Mouse (Mus musculus) midbrain, embryonic 14.5 days (tissue): ENCODE results near the gene Myl3. TPM values are rescaled to one million over a fixed set of nuclear protein-coding genes. Genes with fewer than 3 reads are reported as not detected.

Experiments used
- ATAC-seq: fragments of 200-750 bp; cut with Nextera tagmentation; 2 replicates; pipeline ENCODE4 v1.8.0; 2017; ENCODE audit warnings: moderate number of reproducible peaks, moderate library complexity; ENCODE audit not compliant: low FRiP score, low TSS enrichment
- DNase-seq: peaks from one replicate; pipeline ENCODE4 v3.0.0-alpha.2; 2015
- H3K27ac ChIP-seq: fragments of 300-500 bp; sonication (generic); replicated peaks from 2 replicates; pipeline ENCODE4 v1.5.1; 2014; ENCODE audit warnings: mild to moderate bottlenecking, low read depth, low read length, moderate library complexity
- H3K27me3 ChIP-seq: fragments of 300-500 bp; sonication (generic); 2 replicates; pipeline ENCODE4 v1.6.1; 2014; ENCODE audit warnings: low read length, control low read depth, mixed read lengths; ENCODE audit not compliant: control insufficient read depth, insufficient read depth
- H3K36me3 ChIP-seq: fragments of 300-500 bp; sonication (generic); 2 replicates; pipeline ENCODE4 v1.6.1; 2014; ENCODE audit warnings: low read length, control low read depth; ENCODE audit not compliant: control insufficient read depth, insufficient read depth
- H3K4me1 ChIP-seq: fragments of 300-500 bp; sonication (generic); 2 replicates; pipeline ENCODE4 v1.6.1; 2014; ENCODE audit warnings: mild to moderate bottlenecking, antibody characterized with exemption, low read length, control low read depth; ENCODE audit not compliant: control insufficient read depth, insufficient read depth
- H3K4me2 ChIP-seq: fragments of 300-500 bp; sonication (generic); 2 replicates; pipeline ENCODE4 v1.6.1; 2014; ENCODE audit warnings: mild to moderate bottlenecking, low read length, moderate library complexity
- H3K4me3 ChIP-seq: fragments of 300-500 bp; sonication (generic); replicated peaks from 2 replicates; pipeline ENCODE4 v1.5.1; 2014; ENCODE audit warnings: low read depth, low read length
- H3K9ac ChIP-seq: fragments of 300-500 bp; sonication (generic); replicated peaks from 2 replicates; pipeline ENCODE4 v1.6.1; 2014; ENCODE audit warnings: mild to moderate bottlenecking, low read length, moderate library complexity
- H3K9me3 ChIP-seq: fragments of 300-500 bp; sonication (generic); 2 replicates; pipeline ENCODE4 v1.6.1; 2016; ENCODE audit warnings: low read length, control low read depth, mixed read lengths; ENCODE audit not compliant: control insufficient read depth
- WGBS: fragments of 180-500 bp; shearing (Covaris S2); extraction: QIAGEN DNeasy Blood & Tissue Kit; methylation state at CpG from one replicate; pipeline ENCODE4 v1.1.7; 2014; 5-methylcytosine and 5-hydroxymethylcytosine counted together
- polyA plus RNA-seq: library from polyadenylated mRNA; unstranded; fragments of >200 nt; fragmentation: Nextera tagmentation; extraction: Ambion mirVana; gene quantifications from 2 replicates; pipeline ENCODE4 v1.2.1, GENCODE M21; 2014

The Myl3 gene
- polyA plus RNA-seq, 1 experiment from 2014 or later: 0.25 TPM

GRCm38 (mm10) chr9:110734154-110734553 is 7.5 kb upstream of the Myl3 start:
- no peak for ATAC-seq
- 78% methylated on average over 7 of the region's 7 CpGs for WGBS
- peaks cover 7% of the 10 kb centered on the region; the same call in 1 of the 2 replicates for H3K27me3 ChIP-seq

GRCm38 (mm10) chr9:110736362-110736761 is 5.3 kb upstream of the Myl3 start:
- no peak for ATAC-seq
- Histone ChIP-seq H3K27ac (no peak overlapping the region), H3K4me2 (no peak overlapping the region), H3K27me3 (peaks cover 7% of the 10 kb centered on the region; the same call in 1 of the 2 replicates), H3K9me3 (no peaks in the 10 kb centered on the region), H3K4me1 (peaks cover 13% of the 10 kb centered on the region; the same call in 1 of the 2 replicates), H3K36me3 (no peaks in the 10 kb centered on the region), H3K4me3 (no peak overlapping the region), H3K9ac (no peak overlapping the region)
- DNase-seq: no peak
- 47% methylated on average over 9 of the region's 9 CpGs for WGBS

More at GRCm38 (mm10) chr9:110734154-110734553, 7.5 kb upstream of the Myl3 start:
- Histone ChIP-seq H3K9me3 (no peaks in the 10 kb centered on the region), H3K36me3 (no peaks in the 10 kb centered on the region), H3K27ac (no peak overlapping the region), H3K4me1 (peaks cover 13% of the 10 kb centered on the region; the same call in 1 of the 2 replicates), H3K4me3 (no peak overlapping the region), H3K9ac (no peak overlapping the region), H3K4me2 (no peak overlapping the region)
- no peak for DNase-seq

GRCm38 (mm10) chr9:110738054-110738453 is 3.6 kb upstream of the Myl3 start:
- no peak overlapping the region for H3K9ac ChIP-seq
- H3K4me2 ChIP-seq: no peak overlapping the region
- no peak overlapping the region for H3K27ac ChIP-seq
- H3K36me3 ChIP-seq: no peaks in the 10 kb centered on the region
- H3K9me3 ChIP-seq: no peaks in the 10 kb centered on the region
- 27% methylated on average over 1 of the region's 1 CpGs for WGBS
- DNase-seq (no peak), ATAC-seq (no peak)
- H3K27me3 ChIP-seq: peaks cover 7% of the 10 kb centered on the region; the same call in 1 of the 2 replicates
- no peak overlapping the region for H3K4me3 ChIP-seq
- H3K4me1 ChIP-seq: peaks cover 10% of the 10 kb centered on the region

GRCm38 (mm10) chr9:110739961-110740360 is 1.7 kb upstream of the Myl3 start:
- H3K4me1 ChIP-seq: peaks cover 6% of the 10 kb centered on the region; the same call in 1 of the 2 replicates
- no peaks in the 10 kb centered on the region for H3K9me3 ChIP-seq
- no peak overlapping the region for H3K4me3 ChIP-seq
- peaks cover 10% of the 10 kb centered on the region; the same call in 1 of the 2 replicates for H3K27me3 ChIP-seq
- H3K27ac ChIP-seq: no peak overlapping the region
- no peak overlapping the region for H3K9ac ChIP-seq
- 92% methylated on average over 7 of the region's 7 CpGs for WGBS
- H3K36me3 ChIP-seq: no peaks in the 10 kb centered on the region
- no peak overlapping the region for H3K4me2 ChIP-seq
- DNase-seq (no peak), ATAC-seq (no peak)

- Histone ChIP-seq H3K9ac (peak overlapping the region; percentile 68), H3K27ac (no peak overlapping the region), H3K4me1 (peaks cover 6% of the 10 kb centered on the region; the same call in 1 of the 2 replicates), H3K27me3 (peaks cover 10% of the 10 kb centered on the region; the same call in 1 of the 2 replicates), H3K4me3 (peak overlapping the region; percentile 63), H3K36me3 (no peaks in the 10 kb centered on the region), H3K4me2 (peak overlapping the region; percentile 94), H3K9me3 (no peaks in the 10 kb centered on the region)
- under 1% methylated on average over 56 of the region's 71 CpGs for WGBS
- peak; percentile 73 for DNase-seq
- ATAC-seq: peak; percentile 66
Measured at GRCm38 (mm10) chr9:110742295-110742950, 762 bp downstream of the Myl3 start.

- ATAC-seq (peak; percentile 56), DNase-seq (peak; percentile 63)
- Histone ChIP-seq H3K4me3 (peak overlapping the region; percentile 63), H3K36me3 (no peaks in the 10 kb centered on the region), H3K9me3 (no peaks in the 10 kb centered on the region), H3K4me1 (peaks cover 6% of the 10 kb centered on the region; the same call in 1 of the 2 replicates), H3K27me3 (peaks cover 10% of the 10 kb centered on the region; the same call in 1 of the 2 replicates), H3K27ac (no peak overlapping the region), H3K9ac (peak overlapping the region; percentile 68), H3K4me2 (peak overlapping the region; percentile 94)
- under 1% methylated on average over 44 of the region's 49 CpGs for WGBS
Measured at GRCm38 (mm10) chr9:110742951-110743455, 1.3 kb downstream of the Myl3 start.

- Histone ChIP-seq H3K4me3 (peak overlapping the region; percentile 63), H3K4me2 (peak overlapping the region; percentile 94), H3K36me3 (no peaks in the 10 kb centered on the region), H3K9ac (peak overlapping the region; percentile 68), H3K9me3 (no peaks in the 10 kb centered on the region), H3K27me3 (peaks cover 10% of the 10 kb centered on the region; the same call in 1 of the 2 replicates), H3K4me1 (peaks cover 6% of the 10 kb centered on the region; the same call in 1 of the 2 replicates), H3K27ac (no peak overlapping the region)
- DNase-seq: peak; percentile 62
- ATAC-seq: peak; percentile 49
- WGBS: 2% methylated on average over 46 of the region's 63 CpGs
Measured at GRCm38 (mm10) chr9:110743456-110744323, 2.0 kb downstream of the Myl3 start.

- WGBS: 14% methylated on average over 5 of the region's 5 CpGs
- Histone ChIP-seq H3K4me2 (no peak overlapping the region), H3K27ac (no peak overlapping the region), H3K9ac (no peak overlapping the region), H3K27me3 (peaks cover 10% of the 10 kb centered on the region; the same call in 1 of the 2 replicates), H3K9me3 (no peaks in the 10 kb centered on the region), H3K4me3 (no peak overlapping the region), H3K36me3 (no peaks in the 10 kb centered on the region), H3K4me1 (peaks cover 6% of the 10 kb centered on the region; the same call in 1 of the 2 replicates)
- ATAC-seq (no peak), DNase-seq (no peak)
Measured at GRCm38 (mm10) chr9:110745752-110746151, 4.1 kb downstream of the Myl3 start.
